Mouse (Mus musculus) MEL (cell line): ENCODE results near the gene P3h3. TPM values are rescaled to one million over a fixed set of nuclear protein-coding genes. Genes with fewer than 3 reads are reported as not detected.

Source experiments
- DNase-seq: peaks from one replicate; pipeline ENCODE4 v3.0.0; 2011; ENCODE audit warnings: low read depth, low spot score
- H3K27ac ChIP-seq: 2 replicates; pipeline ENCODE4 v1.5.1; 2012; ENCODE audit warnings: low read depth, mild to moderate bottlenecking, control low read depth, low read length, moderate library complexity; ENCODE audit not compliant: control insufficient read depth
- H3K27me3 ChIP-seq, 2 experiments: fragments of 150-350 bp in 1 of 2; sonication (generic) in 1 of 2; 2 replicates each; pipeline ENCODE4 v1.6.1; 2012; ENCODE audit warnings: low read length in 2 of 2, mild to moderate bottlenecking in 2 of 2, improper control_type of control experiment in 1 of 2, moderate library complexity in 1 of 2; ENCODE audit not compliant: insufficient read depth in 2 of 2, control insufficient read depth in 1 of 2
- H3K36me3 ChIP-seq, 2 experiments: 2 replicates each; pipeline ENCODE4 v1.6.1; 2012 to 2014; ENCODE audit warnings: low read length in 2 of 2, improper control_type of control experiment in 1 of 2, inconsistent platforms in 1 of 2, mild to moderate bottlenecking in 1 of 2; ENCODE audit not compliant: insufficient read depth in 2 of 2, control insufficient read depth in 1 of 2
- H3K4me1 ChIP-seq, 2 experiments: fragments of 150-350 bp in 1 of 2; sonication (generic) in 1 of 2; 2 replicates each; pipeline ENCODE4 v1.6.1; 2012; ENCODE audit warnings: low read length in 2 of 2, improper control_type of control experiment in 1 of 2, mild to moderate bottlenecking in 1 of 2; ENCODE audit not compliant: insufficient read depth in 2 of 2, control insufficient read depth in 1 of 2
- H3K4me3 ChIP-seq, 2 experiments: fragments of 150-350 bp in 1 of 2; sonication (generic) in 1 of 2; 2 replicates each; pipeline ENCODE4 v1.5.1; 2012; ENCODE audit warnings: low read depth in 2 of 2, low read length in 2 of 2, mild to moderate bottlenecking in 2 of 2, moderate library complexity in 2 of 2, control low read depth in 1 of 2, improper control_type of control experiment in 1 of 2; ENCODE audit not compliant: control insufficient read depth in 1 of 2, insufficient read depth in 1 of 2
- H3K79me2 ChIP-seq: 2 replicates; pipeline ENCODE4 v1.6.1; 2012; ENCODE audit warnings: mild to moderate bottlenecking, low read length, moderate library complexity; ENCODE audit not compliant: control insufficient read depth, poor library complexity, insufficient read depth
- H3K9ac ChIP-seq: 2 replicates; pipeline ENCODE4 v1.6.1; 2012; ENCODE audit warnings: low read depth, mild to moderate bottlenecking, control low read depth, low read length, moderate library complexity; ENCODE audit not compliant: control insufficient read depth, poor library complexity, severe bottlenecking
- H3K9me3 ChIP-seq: fragments of 150-350 bp; sonication (generic); replicated peaks from 2 replicates; pipeline ENCODE4 v1.6.1; 2012; ENCODE audit warnings: mild to moderate bottlenecking, low read length, improper control_type of control experiment, moderate library complexity; ENCODE audit not compliant: insufficient read depth
- BHLHE40 ChIP-seq: IDR thresholded peaks from 2 replicates; pipeline ENCODE4 v1.6.1; 2012; ENCODE audit warnings: low read depth, mild to moderate bottlenecking, inconsistent platforms, low read length, improper control_type of control experiment, borderline replicate concordance
- CTCF ChIP-seq, 3 experiments: IDR thresholded peaks in 2 of 3; conservative IDR thresholded peaks in 1 of 3; 2 replicates each; pipeline ENCODE4 v1.5.1; 2011 to 2012; ENCODE audit warnings: low read length in 3 of 3, low read depth in 2 of 3, mild to moderate bottlenecking in 2 of 3, improper control_type of control experiment in 1 of 3, inconsistent platforms in 1 of 3, mixed read lengths in 1 of 3, moderate library complexity in 1 of 3; ENCODE audit not compliant: control insufficient read depth in 1 of 3, insufficient read depth in 1 of 3, poor library complexity in 1 of 3, severe bottlenecking in 1 of 3
- GABPA ChIP-seq: IDR thresholded peaks from 2 replicates; pipeline ENCODE4 v1.6.1; 2012; ENCODE audit warnings: low read depth, mild to moderate bottlenecking, inconsistent platforms, low read length, improper control_type of control experiment, moderate library complexity
- JUND ChIP-seq: IDR thresholded peaks from 2 replicates; pipeline ENCODE4 v1.6.1; 2011; ENCODE audit warnings: low read depth, mild to moderate bottlenecking, improper control_type of control experiment, low read length
- NELFE ChIP-seq: IDR thresholded peaks from 2 replicates; pipeline ENCODE4 v1.6.1; 2011; ENCODE audit warnings: low read depth, low read length, improper control_type of control experiment
- POLR2AphosphoS2 ChIP-seq: IDR thresholded peaks from 2 replicates; pipeline ENCODE4 v1.6.1; 2011; ENCODE audit warnings: low read length, improper control_type of control experiment
- RAD21 ChIP-seq: IDR thresholded peaks from 2 replicates; pipeline ENCODE4 v1.6.1; 2011; ENCODE audit warnings: mild to moderate bottlenecking, low read depth, low read length, improper control_type of control experiment
- SIN3A ChIP-seq: IDR thresholded peaks from 2 replicates; pipeline ENCODE4 v1.6.1; 2012; ENCODE audit warnings: low read length, improper control_type of control experiment, inconsistent platforms
- TAL1 ChIP-seq: IDR thresholded peaks from 2 replicates; pipeline ENCODE4 v1.6.1; 2012; ENCODE audit warnings: mild to moderate bottlenecking, inconsistent platforms, low read length, moderate library complexity, mixed read lengths
- ZMIZ1 ChIP-seq: IDR thresholded peaks from 2 replicates; pipeline ENCODE4 v1.6.1; 2012; ENCODE audit warnings: low read depth, mild to moderate bottlenecking, inconsistent platforms, low read length, improper control_type of control experiment, moderate library complexity
- ZNF384 ChIP-seq: IDR thresholded peaks from 2 replicates; pipeline ENCODE4 v1.6.1; 2012; ENCODE audit warnings: low read depth, mild to moderate bottlenecking, inconsistent platforms, low read length, improper control_type of control experiment
- polyA plus RNA-seq, 2 experiments: library from polyadenylated mRNA; stranded (reverse) in 1 of 2; unstranded in 1 of 2; fragments of >175 nt in 1 of 2; fragments of >200 nt in 1 of 2; gene quantifications; 2 replicates each; pipeline versions ENCODE4 v1.2.1 to v1.2.4; 2012; ENCODE audit warnings: low replicate concordance in 2 of 2, low read depth in 1 of 2; ENCODE audit not compliant: insufficient read length in 2 of 2, insufficient read depth in 1 of 2, missing spikeins in 1 of 2
- total RNA-seq: library from RNA; depleted of rRNA; stranded (reverse); fragments of 300-350 nt; gene quantifications from 2 replicates; pipeline ENCODE4 v1.2.3, GENCODE M21; 2012; rRNA removed

P3h3 gene
- total and polyA plus RNA-seq, 3 experiments, result 0.23 to 2.1 TPM; not detected in 1

DNA sequence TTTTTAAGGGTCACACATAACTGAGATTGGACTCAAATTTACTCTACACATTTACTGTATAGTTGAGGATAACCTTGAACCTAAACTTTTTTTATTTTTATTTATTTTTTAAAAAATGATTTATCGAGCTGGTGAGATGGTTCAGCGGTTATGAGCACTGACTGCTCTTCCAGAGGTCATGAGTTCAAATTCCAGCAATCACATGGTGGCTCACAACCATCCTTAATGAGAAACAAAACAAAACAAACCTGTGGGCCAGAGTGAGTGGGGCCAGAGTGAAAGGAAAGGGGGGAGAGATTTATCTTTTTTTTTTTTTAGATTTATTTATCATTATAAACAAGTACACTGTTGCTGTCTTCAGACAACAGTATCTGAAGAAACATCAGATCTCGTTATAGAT lies 65.6 kb downstream of the P3h3 start:
- Histone ChIP-seq H3K9me3 (no peaks in the 10 kb centered on the region), H3K4me1 (peaks cover 5 to 9% of the 10 kb centered on the region in 2 experiments), H3K36me3 (peaks cover 0 to 9% of the 10 kb centered on the region in 2 experiments; a peak in 2 of 4 replicates)
- no peak for DNase-seq
- no peak for TF ChIP-seq ZNF384
- TF ChIP-seq SIN3A, result no peak
- no peak for TF ChIP-seq GABPA
- TF ChIP-seq JUND, result no peak
- TF ChIP-seq TAL1, result no peak
- TF ChIP-seq ZMIZ1, result no peak
- TF ChIP-seq BHLHE40, result no peak
- TF ChIP-seq POLR2AphosphoS2, result no peak
- no peak for TF ChIP-seq CTCF (IDR thresholded peaks at IDR 0.05 in 2 of 3, conservative IDR thresholded peaks at IDR 0.05 in 1 of 3; ENCODE audit: control insufficient read depth in 1 of 3, insufficient read depth in 1 of 3, low read depth in 2 of 3, low read length in 3 of 3, poor library complexity in 1 of 3, severe bottlenecking in 1 of 3)
- no peak for TF ChIP-seq NELFE
- no peak for TF ChIP-seq RAD21
- TF ChIP-seq, all 39 proteins: peak for 0
- Histone ChIP-seq H3K4me3 (no peak overlapping the region), H3K27me3 (peaks cover 1 to 2% of the 10 kb centered on the region in 2 experiments; a peak in 3 of 4 replicates), H3K9ac (no peak overlapping the region), H3K79me2 (no peaks in the 10 kb centered on the region; the same call in 1 of the 2 replicates), H3K27ac (no peak overlapping the region)

Other genes with a start within 250 kb of the P3h3 start
- 0.12 and 0.16 TPM in 2 replicates for gene C1s2, start 221.7 kb downstream of the P3h3 start, total RNA-seq
- gene C1s2, start 221.7 kb downstream of the P3h3 start, polyA plus RNA-seq, result under 1 TPM in 1 of 2 experiments, not detected in 1; 0.25 TPM
- gene Lpcat3, start 194.7 kb downstream of the P3h3 start, total RNA-seq, result 135 and 143 TPM in 2 replicates
- 100 to 1,000 TPM in 1 of 2 experiments, not detected in 1; 337 TPM for gene Lpcat3, start 194.7 kb downstream of the P3h3 start, polyA plus RNA-seq
- 378 and 391 TPM in 2 replicates for gene Emg1, start 145.6 kb downstream of the P3h3 start, total RNA-seq
- gene Emg1, start 145.6 kb downstream of the P3h3 start, polyA plus RNA-seq, result 100 to 1,000 TPM in 1 of 2 experiments, not detected in 1; 346 TPM
- 623 and 706 TPM in 2 replicates for gene Phb2, start 145.4 kb downstream of the P3h3 start, total RNA-seq
- 100 to 1,000 TPM; 309 to 815 TPM for gene Phb2, start 145.4 kb downstream of the P3h3 start, polyA plus RNA-seq
- gene Ptpn6, start 119.0 kb downstream of the P3h3 start, total RNA-seq, result 74.1 and 91.9 TPM in 2 replicates
- 100 to 1,000 TPM in 1 of 2 experiments, not detected in 1; 184 TPM for gene Ptpn6, start 119.0 kb downstream of the P3h3 start, polyA plus RNA-seq
- 41.9 and 57.4 TPM in 2 replicates for gene Grcc10, start 116.4 kb downstream of the P3h3 start, total RNA-seq
- 10 to 100 TPM in 1 of 2 experiments, not detected in 1; 62.9 TPM for gene Grcc10, start 116.4 kb downstream of the P3h3 start, polyA plus RNA-seq
- not detected in 2 replicates for gene Gm45234, start 101.7 kb downstream of the P3h3 start, total RNA-seq
- gene Gm45234, start 101.7 kb downstream of the P3h3 start, polyA plus RNA-seq, result under 1 TPM in 1 of 2 experiments, not detected in 1; 0.15 TPM
- 1.6 and 1.7 TPM in 2 replicates for gene Atn1, start 101.2 kb downstream of the P3h3 start, total RNA-seq
- 10 to 100 TPM in 1 of 2 experiments, not detected in 1; 43.2 TPM for gene Atn1, start 101.2 kb downstream of the P3h3 start, polyA plus RNA-seq
- gene Eno2, start 88.1 kb downstream of the P3h3 start, total RNA-seq, result 3.2 and 5.5 TPM in 2 replicates
- 10 to 100 TPM in 1 of 2 experiments, not detected in 1; 12.5 TPM for gene Eno2, start 88.1 kb downstream of the P3h3 start, polyA plus RNA-seq
- gene Lrrc23, start 78.0 kb downstream of the P3h3 start, total RNA-seq, result 0.10 TPM in 1 of 2 replicates, not detected in the other
- under 1 TPM in 1 of 2 experiments, not detected in 1; 0.11 TPM for gene Lrrc23, start 78.0 kb downstream of the P3h3 start, polyA plus RNA-seq
- gene Spsb2, start 49.1 kb downstream of the P3h3 start, total RNA-seq, result 5.2 and 7.3 TPM in 2 replicates
- 1 to 10 TPM in 1 of 2 experiments, not detected in 1; 7.7 TPM for gene Spsb2, start 49.1 kb downstream of the P3h3 start, polyA plus RNA-seq
- gene Tpi1, start 43.5 kb downstream of the P3h3 start, total RNA-seq, result 440 and 731 TPM in 2 replicates
- gene Tpi1, start 43.5 kb downstream of the P3h3 start, polyA plus RNA-seq, result 1,000 to 10,000 TPM in 1 of 2 experiments, 100 to 1,000 TPM in 1; 102 to 1,182 TPM
- 101 and 102 TPM in 2 replicates for gene Usp5, start 28.3 kb downstream of the P3h3 start, total RNA-seq
- gene Usp5, start 28.3 kb downstream of the P3h3 start, polyA plus RNA-seq, result 100 to 1,000 TPM in 1 of 2 experiments, not detected in 1; 129 TPM
- gene Cdca3, start 28.2 kb downstream of the P3h3 start, total RNA-seq, result 54.5 and 70.0 TPM in 2 replicates
- 100 to 1,000 TPM in 1 of 2 experiments, not detected in 1; 185 TPM for gene Cdca3, start 28.2 kb downstream of the P3h3 start, polyA plus RNA-seq
- 0.08 TPM in 1 of 2 replicates, not detected in the other for gene Gnb3, start 17.5 kb downstream of the P3h3 start, total RNA-seq
- gene Gnb3, start 17.5 kb downstream of the P3h3 start, polyA plus RNA-seq, result under 1 TPM in 1 of 2 experiments, not detected in 1; 0.21 TPM
- gene Gpr162, start 6.2 kb upstream of the P3h3 start, total RNA-seq, result 0.08 and 0.20 TPM in 2 replicates
- gene Gpr162, start 6.2 kb upstream of the P3h3 start, polyA plus RNA-seq, result under 1 TPM in 1 of 2 experiments, not detected in 1; 0.84 TPM
- gene Cd4, start 30.5 kb upstream of the P3h3 start, total RNA-seq, result not detected in 2 replicates
- not detected for gene Cd4, start 30.5 kb upstream of the P3h3 start, polyA plus RNA-seq
- 0.16 and 0.35 TPM in 2 replicates for gene Lag3, start 54.0 kb upstream of the P3h3 start, total RNA-seq
- gene Lag3, start 54.0 kb upstream of the P3h3 start, polyA plus RNA-seq, result 1 to 10 TPM in 1 of 2 experiments, not detected in 1; 1.3 TPM
- 19.8 and 31.8 TPM in 2 replicates for gene Ptms, start 62.4 kb upstream of the P3h3 start, total RNA-seq
- gene Ptms, start 62.4 kb upstream of the P3h3 start, polyA plus RNA-seq, result 100 to 1,000 TPM in 1 of 2 experiments, not detected in 1; 177 TPM
- gene Mlf2, start 73.6 kb upstream of the P3h3 start, total RNA-seq, result 133 and 154 TPM in 2 replicates
- 100 to 1,000 TPM in 1 of 2 experiments, not detected in 1; 340 TPM for gene Mlf2, start 73.6 kb upstream of the P3h3 start, polyA plus RNA-seq
- gene Cops7a, start 107.8 kb upstream of the P3h3 start, total RNA-seq, result 75.1 and 85.0 TPM in 2 replicates
- 100 to 1,000 TPM in 1 of 2 experiments, not detected in 1; 150 TPM for gene Cops7a, start 107.8 kb upstream of the P3h3 start, polyA plus RNA-seq
- gene Pianp, start 138.9 kb upstream of the P3h3 start, total RNA-seq, result 0.19 and 0.33 TPM in 2 replicates
- 1 to 10 TPM in 1 of 2 experiments, not detected in 1; 5.5 TPM for gene Pianp, start 138.9 kb upstream of the P3h3 start, polyA plus RNA-seq
- gene Zfp384, start 151.4 kb upstream of the P3h3 start, total RNA-seq, result 19.2 and 19.5 TPM in 2 replicates
- 10 to 100 TPM in 1 of 2 experiments, not detected in 1; 57.4 TPM for gene Zfp384, start 151.4 kb upstream of the P3h3 start, polyA plus RNA-seq
- 26.3 and 29.5 TPM in 2 replicates for gene Ing4, start 182.0 kb upstream of the P3h3 start, total RNA-seq
- gene Ing4, start 182.0 kb upstream of the P3h3 start, polyA plus RNA-seq, result 10 to 100 TPM in 1 of 2 experiments, not detected in 1; 34.9 TPM
- 1.2 and 3.3 TPM in 2 replicates for gene Acrbp, start 191.9 kb upstream of the P3h3 start, total RNA-seq
- 1 to 10 TPM in 1 of 2 experiments, not detected in 1; 5.3 TPM for gene Acrbp, start 191.9 kb upstream of the P3h3 start, polyA plus RNA-seq
- gene Lpar5, start 210.2 kb upstream of the P3h3 start, total RNA-seq, result 2.8 and 3.5 TPM in 2 replicates
- 10 to 100 TPM in 1 of 2 experiments, not detected in 1; 16.2 TPM for gene Lpar5, start 210.2 kb upstream of the P3h3 start, polyA plus RNA-seq
- gene Chd4, start 238.2 kb upstream of the P3h3 start, total RNA-seq, result 173 and 193 TPM in 2 replicates
- gene Chd4, start 238.2 kb upstream of the P3h3 start, polyA plus RNA-seq, result 100 to 1,000 TPM in 1 of 2 experiments, 10 to 100 TPM in 1; 93.0 to 232 TPM